Mouse (Mus musculus): Measurements from ENCODE around the gene Zfp36l2. TPM values are rescaled to one million over a fixed set of nuclear protein-coding genes. Genes with fewer than 3 reads are reported as not detected.

Zfp36l2 gene
- polyA plus RNA-seq, 1 experiment, result 38.2 TPM

DNA sequence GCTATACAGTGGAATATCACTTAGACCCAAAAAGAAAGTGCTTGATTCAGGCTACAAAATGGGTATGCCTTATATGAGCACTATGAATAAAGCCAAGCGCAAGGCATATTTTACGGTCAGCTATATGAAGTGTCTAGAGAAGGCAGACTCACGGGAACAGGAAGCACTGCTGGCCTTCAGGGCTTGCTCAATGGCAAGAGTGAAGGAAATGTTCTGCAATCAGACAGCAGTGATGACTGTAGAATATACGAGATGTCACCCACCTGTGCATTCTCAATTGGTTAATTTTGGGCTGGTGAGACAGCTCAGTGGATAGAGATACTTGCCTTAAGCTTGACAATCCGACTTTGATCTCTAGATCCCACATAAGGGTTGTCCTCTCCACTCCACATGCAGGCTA is 13.4 kb upstream of the Zfp36l2 start:
- H3K4me3 ChIP-seq (ENCODE audit: low read depth, low read length), result no peak overlapping the region
- no peaks in the 10 kb centered on the region for H3K36me3 ChIP-seq (ENCODE audit: control insufficient read depth, insufficient read depth, low read length, poor library complexity, severe bottlenecking)
- H3K9me3 ChIP-seq (replicated peaks; ENCODE audit: control insufficient read depth, insufficient read depth, low read length, poor library complexity, severe bottlenecking), result no peaks in the 10 kb centered on the region
- H3K27me3 ChIP-seq (ENCODE audit: control insufficient read depth, insufficient read depth, low read length, poor library complexity, severe bottlenecking), result no peaks in the 10 kb centered on the region
- TF ChIP-seq POLR2A (IDR thresholded peaks at IDR 0.05; ENCODE audit: insufficient read depth, low read length), result no peak
- no peak for TF ChIP-seq EP300 (IDR thresholded peaks at IDR 0.05; ENCODE audit: insufficient read depth, low read depth, low read length)
- no peak for TF ChIP-seq CTCF (IDR thresholded peaks at IDR 0.05; ENCODE audit: low read depth, low read length)
- no peaks in the 10 kb centered on the region for H3K4me1 ChIP-seq (ENCODE audit: control insufficient read depth, insufficient read depth, low read length)
- H3K9ac ChIP-seq (ENCODE audit: low read depth, poor library complexity, severe bottlenecking), result no peak overlapping the region
- H3K27ac ChIP-seq (ENCODE audit: insufficient read depth, low read length), result no peak overlapping the region

DNA sequence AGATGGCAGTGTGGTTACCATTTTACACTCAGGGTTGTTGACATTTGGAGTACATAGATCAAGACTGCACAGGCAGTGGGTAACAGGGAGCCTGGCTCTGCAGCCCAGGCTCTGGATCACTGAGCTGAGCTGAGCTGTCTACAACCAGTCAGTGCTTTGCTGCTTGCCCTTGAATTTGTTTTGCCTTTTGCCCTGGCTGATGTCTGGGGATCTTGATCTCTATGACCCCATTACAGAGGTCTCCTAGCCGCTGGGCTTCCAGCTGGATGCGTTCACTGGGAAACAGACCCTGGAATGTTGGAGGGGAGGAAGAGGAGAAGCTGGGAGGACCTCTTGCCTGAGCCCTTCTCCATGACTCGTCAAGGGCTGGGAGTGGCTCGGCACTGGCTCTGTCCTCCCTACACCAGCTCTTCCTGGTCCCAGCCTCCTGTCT is 10.2 kb upstream of the Zfp36l2 start:
- H3K4me1 ChIP-seq (ENCODE audit: control insufficient read depth, insufficient read depth, low read length), result no peaks in the 10 kb centered on the region

DNA sequence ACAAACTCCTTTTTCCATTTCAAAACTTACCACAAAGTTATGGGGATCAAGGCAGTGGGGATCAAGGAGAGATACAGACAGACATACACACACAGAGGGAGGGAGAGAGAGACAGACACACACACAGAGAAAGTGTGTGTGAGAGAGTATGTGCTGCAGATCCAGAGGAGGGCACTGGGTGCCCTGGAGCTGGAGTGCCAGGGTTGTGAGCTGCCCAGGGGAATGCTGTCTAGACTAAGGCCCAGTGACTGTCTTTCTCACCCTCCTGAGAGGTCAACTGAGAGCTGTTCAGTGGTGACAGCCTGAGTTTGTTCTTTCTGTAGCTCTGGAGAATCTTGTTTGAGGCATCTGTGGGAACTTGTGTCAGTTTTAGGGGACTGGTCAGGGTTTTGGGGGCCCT is 8.6 kb upstream of the Zfp36l2 start:
- Histone ChIP-seq H3K9ac (ENCODE audit: low read depth, poor library complexity, severe bottlenecking) (no peak overlapping the region), H3K27ac (ENCODE audit: insufficient read depth, low read length) (no peak overlapping the region), H3K36me3 (ENCODE audit: control insufficient read depth, insufficient read depth, low read length, poor library complexity, severe bottlenecking) (no peaks in the 10 kb centered on the region), H3K9me3 (replicated peaks; ENCODE audit: control insufficient read depth, insufficient read depth, low read length, poor library complexity, severe bottlenecking) (no peaks in the 10 kb centered on the region), H3K4me3 (ENCODE audit: low read depth, low read length) (no peak overlapping the region), H3K4me1 (ENCODE audit: control insufficient read depth, insufficient read depth, low read length) (no peaks in the 10 kb centered on the region), H3K27me3 (ENCODE audit: control insufficient read depth, insufficient read depth, low read length, poor library complexity, severe bottlenecking) (no peaks in the 10 kb centered on the region)
- TF ChIP-seq EP300 (IDR thresholded peaks at IDR 0.05; ENCODE audit: insufficient read depth, low read depth, low read length), result no peak
- no peak for TF ChIP-seq POLR2A (IDR thresholded peaks at IDR 0.05; ENCODE audit: insufficient read depth, low read length)
- TF ChIP-seq CTCF (IDR thresholded peaks at IDR 0.05; ENCODE audit: low read depth, low read length), result no peak

More for the DNA sequence above, 10.2 kb upstream of the Zfp36l2 start:
- Histone ChIP-seq H3K9ac (ENCODE audit: low read depth, poor library complexity, severe bottlenecking) (no peak overlapping the region), H3K27me3 (ENCODE audit: control insufficient read depth, insufficient read depth, low read length, poor library complexity, severe bottlenecking) (no peaks in the 10 kb centered on the region), H3K27ac (ENCODE audit: insufficient read depth, low read length) (no peak overlapping the region), H3K9me3 (replicated peaks; ENCODE audit: control insufficient read depth, insufficient read depth, low read length, poor library complexity, severe bottlenecking) (no peaks in the 10 kb centered on the region), H3K4me3 (ENCODE audit: low read depth, low read length) (no peak overlapping the region), H3K36me3 (ENCODE audit: control insufficient read depth, insufficient read depth, low read length, poor library complexity, severe bottlenecking) (no peaks in the 10 kb centered on the region)
- TF ChIP-seq CTCF (IDR thresholded peaks at IDR 0.05; ENCODE audit: low read depth, low read length), result no peak
- TF ChIP-seq EP300 (IDR thresholded peaks at IDR 0.05; ENCODE audit: insufficient read depth, low read depth, low read length), result no peak
- TF ChIP-seq POLR2A (IDR thresholded peaks at IDR 0.05; ENCODE audit: insufficient read depth, low read length), result no peak

DNA sequence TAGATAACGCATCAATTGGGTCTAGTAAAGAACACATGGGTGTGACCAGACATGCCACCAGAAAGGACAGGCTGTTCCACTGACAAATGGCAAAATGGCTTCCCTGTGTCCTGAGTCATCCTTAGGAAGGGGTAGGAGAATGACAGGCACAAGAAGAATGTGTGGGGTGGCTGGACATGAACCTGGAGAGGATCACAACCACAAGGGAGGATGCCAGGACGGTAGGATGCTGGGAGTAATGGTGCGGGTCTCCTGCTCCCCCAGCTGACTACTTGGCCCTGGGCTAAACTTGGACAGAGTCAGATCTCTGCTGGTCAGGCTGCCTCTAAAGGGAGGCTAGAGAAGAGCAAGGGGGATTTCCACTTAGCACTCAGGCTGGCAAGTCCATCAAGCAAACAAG is 8.1 kb upstream of the Zfp36l2 start:
- no peak overlapping the region for H3K4me3 ChIP-seq (ENCODE audit: low read depth, low read length)
- H3K4me1 ChIP-seq (ENCODE audit: control insufficient read depth, insufficient read depth, low read length), result no peaks in the 10 kb centered on the region
- H3K27ac ChIP-seq (ENCODE audit: insufficient read depth, low read length), result no peak overlapping the region
- no peaks in the 10 kb centered on the region for H3K36me3 ChIP-seq (ENCODE audit: control insufficient read depth, insufficient read depth, low read length, poor library complexity, severe bottlenecking)
- H3K9me3 ChIP-seq (replicated peaks; ENCODE audit: control insufficient read depth, insufficient read depth, low read length, poor library complexity, severe bottlenecking), result no peaks in the 10 kb centered on the region
- H3K27me3 ChIP-seq (ENCODE audit: control insufficient read depth, insufficient read depth, low read length, poor library complexity, severe bottlenecking), result no peaks in the 10 kb centered on the region
- TF ChIP-seq CTCF (IDR thresholded peaks at IDR 0.05; ENCODE audit: low read depth, low read length), result no peak
- TF ChIP-seq EP300 (IDR thresholded peaks at IDR 0.05; ENCODE audit: insufficient read depth, low read depth, low read length), result no peak
- TF ChIP-seq POLR2A (IDR thresholded peaks at IDR 0.05; ENCODE audit: insufficient read depth, low read length), result no peak
- H3K9ac ChIP-seq (ENCODE audit: low read depth, poor library complexity, severe bottlenecking), result no peak overlapping the region

DNA sequence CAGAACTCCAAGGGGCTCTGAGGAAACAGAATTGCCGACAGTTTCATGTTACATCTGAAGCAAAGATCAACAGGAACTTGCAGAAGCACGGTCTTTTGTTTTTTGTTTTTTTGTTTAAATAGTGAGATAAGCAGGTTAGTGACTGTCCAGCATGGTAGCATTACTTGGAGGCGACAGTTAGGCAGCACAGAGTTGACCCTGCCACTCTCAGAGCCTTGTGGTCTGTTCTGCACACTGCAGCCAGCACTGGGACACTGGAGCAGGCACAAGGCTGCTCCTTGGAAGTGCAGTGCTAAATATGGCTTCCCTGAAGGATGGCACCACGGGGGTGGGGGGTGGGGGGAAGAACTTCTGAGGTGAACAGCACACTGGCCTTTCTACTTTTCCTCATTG is 7.3 kb upstream of the Zfp36l2 start:
- H3K4me3 ChIP-seq (ENCODE audit: low read depth, low read length), result no peak overlapping the region
- TF ChIP-seq POLR2A (IDR thresholded peaks at IDR 0.05; ENCODE audit: insufficient read depth, low read length), result no peak
- TF ChIP-seq CTCF (IDR thresholded peaks at IDR 0.05; ENCODE audit: low read depth, low read length), result no peak
- TF ChIP-seq EP300 (IDR thresholded peaks at IDR 0.05; ENCODE audit: insufficient read depth, low read depth, low read length), result no peak
- H3K36me3 ChIP-seq (ENCODE audit: control insufficient read depth, insufficient read depth, low read length, poor library complexity, severe bottlenecking), result no peaks in the 10 kb centered on the region
- no peak overlapping the region for H3K9ac ChIP-seq (ENCODE audit: low read depth, poor library complexity, severe bottlenecking)
- no peaks in the 10 kb centered on the region for H3K4me1 ChIP-seq (ENCODE audit: control insufficient read depth, insufficient read depth, low read length)
- H3K27ac ChIP-seq (ENCODE audit: insufficient read depth, low read length), result no peak overlapping the region
- H3K27me3 ChIP-seq (ENCODE audit: control insufficient read depth, insufficient read depth, low read length, poor library complexity, severe bottlenecking), result no peaks in the 10 kb centered on the region
- H3K9me3 ChIP-seq (replicated peaks; ENCODE audit: control insufficient read depth, insufficient read depth, low read length, poor library complexity, severe bottlenecking), result no peaks in the 10 kb centered on the region

DNA sequence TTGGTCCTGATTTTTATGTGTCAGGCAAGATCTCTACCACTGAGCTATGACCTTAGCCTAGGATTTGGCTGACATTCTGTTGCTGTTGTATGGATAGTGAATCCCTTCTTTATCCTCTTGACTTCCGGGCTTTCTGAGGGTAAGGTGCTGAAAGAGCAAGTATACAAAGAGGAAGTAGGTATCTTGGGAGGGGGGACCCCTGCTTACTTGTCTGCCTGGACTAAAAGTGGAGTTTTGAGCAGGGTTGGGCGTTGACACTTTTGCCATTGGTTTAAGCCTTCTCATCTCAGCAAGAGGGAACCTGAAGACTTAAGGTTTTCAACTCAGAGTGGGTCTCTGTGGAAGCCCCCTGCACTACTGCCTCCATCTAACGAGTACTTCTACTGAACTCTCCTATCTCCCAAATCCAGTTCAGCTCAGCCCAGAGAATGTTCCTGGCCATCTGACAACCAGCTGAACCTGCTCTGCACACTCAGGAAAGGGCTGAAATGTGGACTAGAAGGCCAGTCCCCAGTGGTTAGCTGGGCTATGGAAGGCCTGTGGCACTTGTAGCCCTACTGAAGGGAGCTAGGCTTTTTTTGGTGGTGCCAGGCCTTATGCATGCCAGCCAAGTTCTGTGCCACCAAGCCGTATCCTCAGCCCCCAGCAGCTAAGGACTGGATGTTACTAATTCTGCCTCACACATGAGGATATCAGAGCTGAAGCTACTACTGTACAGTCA is 6.7 kb upstream of the Zfp36l2 start:
- TF ChIP-seq CTCF (IDR thresholded peaks at IDR 0.05; ENCODE audit: low read depth, low read length) (no peak), POLR2A (IDR thresholded peaks at IDR 0.05; ENCODE audit: insufficient read depth, low read length) (no peak), EP300 (IDR thresholded peaks at IDR 0.05; ENCODE audit: insufficient read depth, low read depth, low read length) (no peak)
- Histone ChIP-seq H3K36me3 (ENCODE audit: control insufficient read depth, insufficient read depth, low read length, poor library complexity, severe bottlenecking) (no peaks in the 10 kb centered on the region), H3K4me3 (ENCODE audit: low read depth, low read length) (no peak overlapping the region), H3K9me3 (replicated peaks; ENCODE audit: control insufficient read depth, insufficient read depth, low read length, poor library complexity, severe bottlenecking) (no peaks in the 10 kb centered on the region), H3K4me1 (ENCODE audit: control insufficient read depth, insufficient read depth, low read length) (no peaks in the 10 kb centered on the region), H3K9ac (ENCODE audit: low read depth, poor library complexity, severe bottlenecking) (no peak overlapping the region), H3K27ac (ENCODE audit: insufficient read depth, low read length) (no peak overlapping the region), H3K27me3 (ENCODE audit: control insufficient read depth, insufficient read depth, low read length, poor library complexity, severe bottlenecking) (no peaks in the 10 kb centered on the region)

Data from ES-Bruce4 (cell line).